In genomic region chr6:15793602-15794345, GRCm38 (mm10) we compare ENCODE assay signal across 9 mouse cellular contexts.
DNase-seq lines count a peak whose midpoint lies in the region; ATAC-seq and TF ChIP-seq lines count a peak whose summit lies in the region.
"Had no signal": no experiment of that assay in that cellular context is flagged by ENCODE, and none has a peak within 500 bp of the region (broad histone marks: within the 10 kb centered on the region; RNA-seq: fewer than 3 reads in every experiment).

No protein-coding gene starts in this region.

- no peak overlapping the region for H3K4me2 ChIP-seq in intestine, embryonic 14.5 days (ENCODE audit: low read length)
- no peak overlapping the region for H3K4me2 ChIP-seq in intestine, embryonic 15.5 days (replicated peaks)
- no peak overlapping the region for H3K4me2 ChIP-seq in midbrain, embryonic 15.5 days

- peak overlapping the region; percentile 7; the same call in 1 of the 2 replicates for H3K27ac ChIP-seq in intestine, embryonic 14.5 days (ENCODE audit: low read depth)
- no peak overlapping the region for H3K27ac ChIP-seq in intestine, embryonic 15.5 days
- H3K27ac ChIP-seq in bone marrow, adult 2 months (ENCODE audit: control insufficient read depth, insufficient read depth, low read depth, low read length, poor library complexity): no peak overlapping the region
- no peak overlapping the region for H3K27ac ChIP-seq in midbrain, embryonic 15.5 days

- H3K9me3 ChIP-seq in intestine, embryonic 14.5 days (ENCODE audit: control insufficient read depth, low read length): no peaks in the 10 kb centered on the region
- no peaks in the 10 kb centered on the region for H3K9me3 ChIP-seq in intestine, embryonic 15.5 days
- H3K9me3 ChIP-seq in megakaryocyte, embryonic 14.5 days: no peaks in the 10 kb centered on the region
- H3K9me3 ChIP-seq in midbrain, embryonic 15.5 days: no peaks in the 10 kb centered on the region

- H3K36me3 ChIP-seq in intestine, embryonic 14.5 days (ENCODE audit: control insufficient read depth, insufficient read depth, low read length): no peaks in the 10 kb centered on the region
- no peaks in the 10 kb centered on the region; the same call in 1 of the 2 replicates for H3K36me3 ChIP-seq in intestine, embryonic 15.5 days
- no peaks in the 10 kb centered on the region for H3K36me3 ChIP-seq in megakaryocyte, embryonic 14.5 days (replicated peaks; ENCODE audit: low read length)
- H3K36me3 ChIP-seq in midbrain, embryonic 15.5 days (replicated peaks): no peaks in the 10 kb centered on the region

- no peak for TF ChIP-seq POLR2A in bone marrow, adult 2 months (IDR thresholded peaks at IDR 0.05; ENCODE audit: borderline replicate concordance, control insufficient read depth, low read depth, low read length)

- no peak overlapping the region for H3K4me3 ChIP-seq in intestine, embryonic 14.5 days (ENCODE audit: low read depth, low read length)
- H3K4me3 ChIP-seq in intestine, embryonic 15.5 days (replicated peaks): no peak overlapping the region
- peak overlapping the region; percentile 56 for H3K4me3 ChIP-seq in bone marrow, adult 2 months (replicated peaks; ENCODE audit: control insufficient read depth, low read depth, low read length)
- peak overlapping the region; percentile 90 for H3K4me3 ChIP-seq in megakaryocyte, embryonic 14.5 days (replicated peaks)
- H3K4me3 ChIP-seq in midbrain, embryonic 15.5 days: no peak overlapping the region
- H3K4me3 ChIP-seq: erythroblast, embryonic 14.5 days had no signal

- peaks cover 19% of the 10 kb centered on the region for H3K4me1 ChIP-seq in intestine, embryonic 14.5 days (replicated peaks; ENCODE audit: control insufficient read depth, insufficient read depth, low read length)
- H3K4me1 ChIP-seq in intestine, embryonic 15.5 days (replicated peaks): peaks cover 10% of the 10 kb centered on the region; the same call in 1 of the 2 replicates
- H3K4me1 ChIP-seq in bone marrow, adult 2 months (ENCODE audit: control insufficient read depth, insufficient read depth, low read length): no peaks in the 10 kb centered on the region
- peaks cover 23% of the 10 kb centered on the region for H3K4me1 ChIP-seq in megakaryocyte, embryonic 14.5 days
- H3K4me1 ChIP-seq in midbrain, embryonic 15.5 days: peaks cover 12% of the 10 kb centered on the region

- WGBS in intestine, embryonic 14.5 days: 63% methylated on average over 8 of the region's 8 CpGs
- WGBS in intestine, embryonic 15.5 days: 58% methylated on average over 8 of the region's 8 CpGs
- 11% methylated on average over 8 of the region's 8 CpGs for WGBS in bone marrow, adult 2 months
- WGBS in midbrain, embryonic 15.5 days: 82% methylated on average over 8 of the region's 8 CpGs

- DNase-seq in intestine, embryonic 14.5 days (ENCODE audit: low spot score): no peak
- peak; percentile 85 for DNase-seq in induced T-regulatory cell, adult 2 months (ENCODE audit: low read depth)
- no peak for DNase-seq in spleen, postnatal 36 days (ENCODE audit: low spot score in 2 of 2)
- no peak for DNase-seq in left cerebral cortex, postnatal 10 days (ENCODE audit: extremely low spot score in 1 of 2, low spot score in 2 of 2)

- no peak for TF ChIP-seq CTCF in bone marrow, adult 2 months (IDR thresholded peaks at IDR 0.05; ENCODE audit: control insufficient read depth, insufficient read depth, low read length)

- intact Hi-C loops in left cerebral cortex, postnatal 10 days (cut with DNase I): no loop called here

- no peak overlapping the region for H3K9ac ChIP-seq in intestine, embryonic 14.5 days (ENCODE audit: low read length)
- no peak overlapping the region for H3K9ac ChIP-seq in intestine, embryonic 15.5 days
- no peak overlapping the region for H3K9ac ChIP-seq in midbrain, embryonic 15.5 days

- no peaks in the 10 kb centered on the region for H3K27me3 ChIP-seq in intestine, embryonic 14.5 days (replicated peaks; ENCODE audit: control insufficient read depth, insufficient read depth, low read length)
- no peaks in the 10 kb centered on the region for H3K27me3 ChIP-seq in intestine, embryonic 15.5 days (replicated peaks)
- H3K27me3 ChIP-seq in megakaryocyte, embryonic 14.5 days (replicated peaks): no peaks in the 10 kb centered on the region
- H3K27me3 ChIP-seq in midbrain, embryonic 15.5 days (replicated peaks): no peaks in the 10 kb centered on the region

- no peak for ATAC-seq in intestine, embryonic 14.5 days (replicated peaks; ENCODE audit: low FRiP score, low TSS enrichment, low read depth)
- ATAC-seq in intestine, embryonic 15.5 days: no peak
- ATAC-seq in midbrain, embryonic 15.5 days (replicated peaks): no peak

Comparison
In these comparisons a context has a peak if more than half of its experiments do, and no peak if none do; other contexts are left out.
1. H3K4me3 ChIP-seq: peak in bone marrow, adult 2 months (single experiment) and megakaryocyte, embryonic 14.5 days (single experiment); none in intestine, embryonic 14.5 days (single experiment), intestine, embryonic 15.5 days (single experiment) and midbrain, embryonic 15.5 days (single experiment).